Mouse (Mus musculus) C2C12 (cell line): ENCODE results near the gene Fam168a. TPM values are rescaled to one million over a fixed set of nuclear protein-coding genes. Genes with fewer than 3 reads are reported as not detected.

Experiments used
- H3K27me3 ChIP-seq: one replicate; pipeline ENCODE4 v1.6.1; 2011; ENCODE audit not compliant: control insufficient read depth, insufficient read depth, insufficient read length
- H3K36me3 ChIP-seq: one replicate; pipeline ENCODE4 v1.6.1; 2011; ENCODE audit not compliant: control insufficient read depth, insufficient read depth
- H3K4me3 ChIP-seq: one replicate; pipeline ENCODE4 v1.5.1; 2011; ENCODE audit warnings: mild to moderate bottlenecking, control low read depth; ENCODE audit not compliant: poor library complexity, insufficient read depth, severe bottlenecking
- H3K79me2 ChIP-seq: one replicate; pipeline ENCODE4 v1.6.1; 2011; ENCODE audit not compliant: control insufficient read depth, insufficient read depth
- H3K79me3 ChIP-seq: one replicate; pipeline ENCODE4 v1.6.1; 2011; ENCODE audit warnings: low read depth, control low read depth
- H3ac ChIP-seq: one replicate; pipeline ENCODE3; 2011; ENCODE audit warnings: low read depth; ENCODE audit not compliant: control insufficient read depth, insufficient read length
- CEBPB ChIP-seq: IDR thresholded peaks from one replicate; pipeline ENCODE4 v1.6.1; 2011; ENCODE audit warnings: low read depth, mild to moderate bottlenecking, control low read depth, moderate library complexity
- CTCF ChIP-seq: IDR thresholded peaks from one replicate; pipeline ENCODE4 v1.5.1; 2011; ENCODE audit not compliant: control insufficient read depth, insufficient read depth, insufficient read length
- FOSL1 ChIP-seq: IDR thresholded peaks from one replicate; pipeline ENCODE4 v1.8.0; 2011; ENCODE audit warnings: mild to moderate bottlenecking, low read length; ENCODE audit not compliant: poor library complexity, insufficient read depth, severe bottlenecking
- MAX ChIP-seq: IDR thresholded peaks from one replicate; pipeline ENCODE4 v1.6.1; 2011; ENCODE audit warnings: mild to moderate bottlenecking, control low read depth
- MYOD1 ChIP-seq: IDR thresholded peaks from one replicate; pipeline ENCODE4 v1.6.1; 2011; ENCODE audit warnings: low read depth; ENCODE audit not compliant: control insufficient read depth, insufficient read length
- MYOG ChIP-seq: IDR thresholded peaks from one replicate; pipeline ENCODE4 v1.6.1; 2011; ENCODE audit not compliant: control insufficient read depth, insufficient read length; ENCODE audit errors: extremely low read depth
- USF1 ChIP-seq: IDR thresholded peaks from one replicate; pipeline ENCODE4 v1.6.1; 2011; ENCODE audit warnings: low read depth, mild to moderate bottlenecking, control low read depth, moderate library complexity
- polyA plus RNA-seq: library from polyadenylated mRNA; unstranded; fragments of >200 nt; fragmentation: generic; extraction: Trizol; gene quantifications from one replicate; pipeline ENCODE4 v1.2.1, GENCODE M21; 2012; ENCODE audit warnings: missing spikeins

Gene Fam168a
- polyA plus RNA-seq, 1 experiment: 30.5 TPM

DNA sequence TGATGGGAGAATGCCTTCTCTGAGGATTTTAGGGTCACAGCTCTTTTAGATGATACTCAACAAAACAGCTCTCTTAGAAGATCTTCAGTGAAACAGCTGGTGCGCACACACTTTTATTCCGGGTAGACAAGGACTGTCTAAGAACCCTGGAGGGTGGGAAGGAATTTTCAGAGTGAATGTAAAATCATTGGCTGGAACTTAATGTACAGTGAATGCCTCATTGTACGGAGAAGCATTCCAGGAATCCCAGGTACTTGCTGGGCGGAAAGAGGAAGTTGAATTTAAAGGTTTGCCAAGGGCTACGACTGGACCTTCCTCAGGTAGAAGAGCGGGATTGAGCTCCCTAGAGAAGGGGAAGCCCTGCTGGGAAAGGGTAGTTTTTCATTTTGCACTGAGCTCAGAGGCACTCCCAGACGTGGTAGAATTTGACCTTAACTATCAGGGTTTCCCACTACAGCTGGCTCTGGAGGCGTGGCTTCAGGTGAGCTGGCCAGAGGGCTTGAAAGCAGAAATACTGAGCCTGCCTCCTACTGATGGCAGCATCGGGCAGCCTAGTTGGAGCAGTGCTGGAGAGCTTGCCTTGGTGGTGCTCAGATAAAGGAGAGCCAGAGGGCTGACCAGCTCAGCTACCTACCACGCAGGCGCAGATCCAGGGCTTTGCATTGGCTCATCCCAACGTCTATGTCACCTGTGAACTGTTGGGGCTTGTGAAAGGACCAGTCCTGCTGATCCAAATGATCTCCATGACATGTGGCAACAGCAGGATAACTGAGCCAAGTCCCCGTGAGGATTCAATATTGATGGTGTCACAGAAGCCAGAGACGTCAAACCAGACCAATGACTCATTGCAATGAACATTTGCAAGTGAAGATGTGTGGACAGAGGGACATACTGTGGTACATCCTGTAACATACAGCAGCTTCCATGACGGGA lies 27.2 kb upstream of the Fam168a start:
- H3K79me3 ChIP-seq: no peaks in the 10 kb centered on the region
- H3K27me3 ChIP-seq: no peaks in the 10 kb centered on the region
- no peak overlapping the region for H3ac ChIP-seq
- H3K4me3 ChIP-seq: no peak overlapping the region
- no peaks in the 10 kb centered on the region for H3K36me3 ChIP-seq
- no peak for TF ChIP-seq USF1
- TF ChIP-seq MYOD1: no peak
- no peak for TF ChIP-seq CTCF
- TF ChIP-seq FOSL1: no peak
- no peak for TF ChIP-seq MYOG
- no peak for TF ChIP-seq CEBPB
- TF ChIP-seq MAX: no peak
- H3K79me2 ChIP-seq: no peaks in the 10 kb centered on the region

- Histone ChIP-seq H3K79me3 (no peaks in the 10 kb centered on the region), H3K36me3 (no peaks in the 10 kb centered on the region), H3K27me3 (no peaks in the 10 kb centered on the region), H3K4me3 (no peak overlapping the region), H3K79me2 (no peaks in the 10 kb centered on the region), H3ac (no peak overlapping the region)
- no peak for TF ChIP-seq CTCF
- TF ChIP-seq FOSL1: no peak
- TF ChIP-seq USF1: no peak
- TF ChIP-seq MYOD1: no peak
- TF ChIP-seq MAX: no peak
- TF ChIP-seq MYOG: no peak
- no peak for TF ChIP-seq CEBPB
Observed at GRCm38 (mm10) chr7:100681132-100681531, 25.3 kb upstream of the Fam168a start.

DNA sequence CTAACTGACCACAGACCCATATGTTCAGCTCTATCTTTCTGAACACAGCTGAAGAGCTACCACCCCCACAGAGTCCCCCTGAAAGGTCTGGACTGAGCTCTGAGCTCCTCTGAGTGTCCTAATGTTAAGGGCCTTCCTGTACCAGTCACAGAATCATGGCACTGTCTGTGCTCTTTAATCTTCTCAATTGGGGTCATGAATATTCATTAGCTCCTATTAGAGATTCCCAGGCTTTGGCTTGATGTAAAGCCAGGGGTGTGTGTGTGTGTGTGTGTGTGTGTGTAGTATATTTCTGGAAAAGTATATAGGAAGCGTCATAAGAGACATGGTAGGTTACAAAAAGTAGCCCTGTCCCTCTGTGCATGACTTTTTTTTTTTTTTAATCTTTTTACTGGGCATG lies 23.2 kb upstream of the Fam168a start:
- Histone ChIP-seq H3K36me3 (no peaks in the 10 kb centered on the region), H3K79me3 (no peaks in the 10 kb centered on the region), H3ac (no peak overlapping the region), H3K4me3 (no peak overlapping the region), H3K79me2 (no peaks in the 10 kb centered on the region), H3K27me3 (no peaks in the 10 kb centered on the region)
- TF ChIP-seq FOSL1 (no peak), MAX (no peak), MYOD1 (no peak), USF1 (no peak), CTCF (no peak), MYOG (no peak), CEBPB (no peak)

DNA sequence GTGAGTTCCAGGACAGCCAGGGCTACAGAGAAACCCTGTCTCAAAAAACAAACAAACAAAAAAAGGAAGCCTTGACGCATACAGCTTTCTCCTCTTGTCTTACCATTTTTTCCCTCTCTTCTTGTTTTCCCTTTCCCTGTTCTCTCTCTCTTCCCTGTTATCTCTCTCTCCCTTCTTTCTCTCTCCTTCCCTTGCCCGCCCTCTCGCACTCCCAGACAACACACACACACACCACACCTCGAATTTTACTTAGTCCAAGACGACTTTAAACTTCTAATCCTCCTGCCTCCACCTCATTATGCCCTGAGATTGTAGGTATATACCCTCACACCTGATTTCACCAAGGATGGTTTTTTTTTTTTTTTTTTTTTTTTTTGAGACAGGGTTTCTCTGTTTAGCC lies 22.4 kb upstream of the Fam168a start:
- no peak overlapping the region for H3ac ChIP-seq
- TF ChIP-seq FOSL1 (no peak), MYOG (no peak)
- no peak overlapping the region for H3K4me3 ChIP-seq
- H3K36me3 ChIP-seq: no peaks in the 10 kb centered on the region
- no peaks in the 10 kb centered on the region for H3K27me3 ChIP-seq
- no peaks in the 10 kb centered on the region for H3K79me3 ChIP-seq
- no peaks in the 10 kb centered on the region for H3K79me2 ChIP-seq

- no peaks in the 10 kb centered on the region for H3K79me2 ChIP-seq
- H3K36me3 ChIP-seq: no peaks in the 10 kb centered on the region
- H3K4me3 ChIP-seq: no peak overlapping the region
- H3K27me3 ChIP-seq: no peaks in the 10 kb centered on the region
- TF ChIP-seq CTCF (peak; percentile 13), MYOG (no peak)
- H3ac ChIP-seq: no peak overlapping the region
- H3K79me3 ChIP-seq: no peaks in the 10 kb centered on the region
Observed at GRCm38 (mm10) chr7:100684538-100684937, 21.9 kb upstream of the Fam168a start.
